Mouse (Mus musculus) kidney, adult 10 weeks (tissue): ENCODE measurements around the gene Manbal. TPM values are rescaled to one million over a fixed set of nuclear protein-coding genes. Genes with fewer than 3 reads are reported as not detected.

Experiments used
- polyA plus RNA-seq: library from polyadenylated mRNA; stranded (reverse); fragments of 350-450 nt; fragmentation: Illumina TruSeq; extraction: RNeasy Lipid Tissue Mini Kit (QIAGEN cat#74804); gene quantifications from one replicate; pipeline ENCODE4 v1.2.3, GENCODE M21; 2014; ENCODE audit warnings: low read depth, low replicate concordance

The Manbal gene
- polyA plus RNA-seq: 5.1 TPM

GRCm38 (mm10) chr2:157367184-157367893, at the start of gene Manbal:
Manbal (plus strand) TSS chr2:157367594.

GRCm38 (mm10) chr2:157347361-157348159, 19.8 kb upstream of the Manbal start, which contains the start of gene Ghrh:
Ghrh (minus strand) TSS chr2:157347506.

GRCm38 (mm10) chr2:157418206-157418605, 50.8 kb downstream of the Manbal start, which contains the start of gene Src:
Src (plus strand) TSS chr2:157418444.

Other genes starting within 250 kb of the Manbal start
- 71.0 TPM for gene Samhd1, start 232.3 kb upstream of the Manbal start, polyA plus RNA-seq
- gene Rbl1, start 163.1 kb upstream of the Manbal start, polyA plus RNA-seq: 15.5 TPM
- gene Rpn2, start 88.6 kb upstream of the Manbal start, polyA plus RNA-seq: 137 TPM
- gene Mroh8, start 88.0 kb upstream of the Manbal start, polyA plus RNA-seq: not detected
- not detected for gene Ghrh, start 20.1 kb upstream of the Manbal start, polyA plus RNA-seq
- 1.1 TPM for gene Src, start 50.9 kb downstream of the Manbal start, polyA plus RNA-seq
- gene Nnat, start 192.5 kb downstream of the Manbal start, polyA plus RNA-seq: not detected
- gene Blcap, start 203.7 kb downstream of the Manbal start, polyA plus RNA-seq: 22.2 TPM